Mouse (Mus musculus): ENCODE data around the gene Zfp683. TPM values are rescaled to one million over a fixed set of nuclear protein-coding genes. Genes with fewer than 3 reads are reported as not detected.

The Zfp683 gene
- not detected for polyA plus RNA-seq (2012; fragmentation: generic; extraction: Trizol)

GRCm38 (mm10) chr4:134053538-134053937 lies at the start of gene Zfp683:
Gene Zfp683, plus strand, starts transcription at chr4:134053838.

GRCm38 (mm10) chr4:134018779-134019145 lies 34.9 kb upstream of the Zfp683 start, which contains the start of gene Lin28a:
Gene Lin28a, minus strand, starts transcription at chr4:134018841.

GRCm38 (mm10) chr4:134060135-134060865 lies 6.7 kb downstream of the Zfp683 start, which contains the start of gene Crybg2:
Gene Crybg2, plus strand, starts transcription at chr4:134060815.

GRCm38 (mm10) chr4:134094923-134095547 lies 41.4 kb downstream of the Zfp683 start, which contains the start of gene Cd52:
Gene Cd52, minus strand, starts transcription at chr4:134095082.

GRCm38 (mm10) chr4:134101979-134102741 lies 48.5 kb downstream of the Zfp683 start, which contains the start of gene Ubxn11:
Gene Ubxn11, plus strand, starts transcription at chr4:134102570.

Other genes with a start within 250 kb of the Zfp683 start
- gene Rps6ka1, start 166.0 kb upstream of the Zfp683 start, polyA plus RNA-seq (2012; fragmentation: generic; extraction: Trizol): 1 to 10 TPM; 1.6 to 2.6 TPM
- 100 to 1,000 TPM in 1 of 2 experiments, 10 to 100 TPM in 1; 78.4 to 305 TPM for gene Hmgn2, start 85.2 kb upstream of the Zfp683 start, polyA plus RNA-seq (2012; fragmentation: generic; extraction: Trizol)
- 10 to 100 TPM; 29.7 to 30.1 TPM for gene Dhdds, start 52.9 kb upstream of the Zfp683 start, polyA plus RNA-seq (2012; fragmentation: generic; extraction: Trizol)
- gene Lin28a, start 35.0 kb upstream of the Zfp683 start, polyA plus RNA-seq (2012; fragmentation: generic; extraction: Trizol): not detected
- not detected for gene Crybg2, start 7.0 kb downstream of the Zfp683 start, polyA plus RNA-seq (2012; fragmentation: generic; extraction: Trizol)
- gene Cd52, start 41.2 kb downstream of the Zfp683 start, polyA plus RNA-seq (2012; fragmentation: generic; extraction: Trizol): not detected
- 1 to 10 TPM; 3.0 to 7.1 TPM for gene Ubxn11, start 48.7 kb downstream of the Zfp683 start, polyA plus RNA-seq (2012; fragmentation: generic; extraction: Trizol)
- gene Sh3bgrl3, start 75.0 kb downstream of the Zfp683 start, polyA plus RNA-seq (2012; fragmentation: generic; extraction: Trizol): 100 to 1,000 TPM; 390 to 719 TPM
- 1 to 10 TPM; 1.4 to 6.1 TPM for gene Cep85, start 133.3 kb downstream of the Zfp683 start, polyA plus RNA-seq (2012; fragmentation: generic; extraction: Trizol)
- gene Gm7534, start 149.2 kb downstream of the Zfp683 start, polyA plus RNA-seq (2012; fragmentation: generic; extraction: Trizol): not detected
- gene Catsper4, start 173.5 kb downstream of the Zfp683 start, polyA plus RNA-seq (2012; fragmentation: generic; extraction: Trizol): not detected
- under 1 TPM; 0.20 to 0.53 TPM for gene Cnksr1, start 184.6 kb downstream of the Zfp683 start, polyA plus RNA-seq (2012; fragmentation: generic; extraction: Trizol)
- gene E130218I03Rik, start 189.8 kb downstream of the Zfp683 start, polyA plus RNA-seq (2012; fragmentation: generic; extraction: Trizol): 10 to 100 TPM in 1 of 2 experiments, under 1 TPM in 1; 0.70 to 21.0 TPM
- 10 to 100 TPM; 13.5 to 31.5 TPM for gene Zfp593, start 191.8 kb downstream of the Zfp683 start, polyA plus RNA-seq (2012; fragmentation: generic; extraction: Trizol)
- gene Gm30191, start 193.1 kb downstream of the Zfp683 start, polyA plus RNA-seq (2012; fragmentation: generic; extraction: Trizol): not detected
- under 1 TPM in 1 of 2 experiments, not detected in 1; 0.11 TPM for gene Grrp1, start 200.3 kb downstream of the Zfp683 start, polyA plus RNA-seq (2012; fragmentation: generic; extraction: Trizol)
- gene Pdik1l, start 234.1 kb downstream of the Zfp683 start, polyA plus RNA-seq (2012; fragmentation: generic; extraction: Trizol): 1 to 10 TPM in 1 of 2 experiments, under 1 TPM in 1; 0.23 to 1.9 TPM